Mouse (Mus musculus) forebrain, postnatal 0 days (tissue): ENCODE data around the gene Nup133. TPM values are rescaled to one million over a fixed set of nuclear protein-coding genes. Genes with fewer than 3 reads are reported as not detected.

Source experiments
- ATAC-seq: fragments of 200-750 bp; cut with Nextera tagmentation; 2 replicates; pipeline ENCODE4 v1.8.0; 2017; ENCODE audit warnings: mild to moderate bottlenecking, moderate library complexity
- DNase-seq: peaks from one replicate; pipeline ENCODE4 v3.0.0-alpha.2; 2015
- H3K27ac ChIP-seq: fragments of 300-500 bp; sonication (generic); 2 replicates; pipeline ENCODE4 v1.5.1; 2014; ENCODE audit warnings: low read depth, mild to moderate bottlenecking, antibody characterized with exemption, low read length, moderate library complexity, mixed read lengths
- H3K27me3 ChIP-seq: fragments of 300-500 bp; sonication (generic); 2 replicates; pipeline ENCODE4 v1.6.1; 2014; ENCODE audit warnings: mild to moderate bottlenecking, low read length, mixed read lengths; ENCODE audit not compliant: insufficient read depth
- H3K36me3 ChIP-seq: fragments of 300-500 bp; sonication (generic); 2 replicates; pipeline ENCODE4 v1.6.1; 2014; ENCODE audit warnings: mild to moderate bottlenecking, moderate library complexity; ENCODE audit not compliant: insufficient read depth
- H3K4me1 ChIP-seq: fragments of 300-500 bp; sonication (generic); 2 replicates; pipeline ENCODE4 v1.6.1; 2014; ENCODE audit warnings: antibody characterized with exemption; ENCODE audit not compliant: insufficient read depth
- H3K4me2 ChIP-seq: fragments of 300-500 bp; sonication (generic); 2 replicates; pipeline ENCODE4 v1.6.1; 2014; ENCODE audit warnings: low read depth, mild to moderate bottlenecking, moderate library complexity
- H3K4me3 ChIP-seq: fragments of 300-500 bp; sonication (generic); 2 replicates; pipeline ENCODE4 v1.5.1; 2014; ENCODE audit warnings: low read depth, low read length, mixed read lengths
- H3K9ac ChIP-seq: fragments of 300-500 bp; sonication (generic); 2 replicates; pipeline ENCODE4 v1.6.1; 2014; ENCODE audit warnings: mild to moderate bottlenecking
- H3K9me3 ChIP-seq: fragments of 300-500 bp; sonication (generic); 2 replicates; pipeline ENCODE4 v1.6.1; 2016; ENCODE audit warnings: low read length
- CTCF ChIP-seq: sonication (generic); IDR thresholded peaks from 2 replicates; pipeline ENCODE4 v1.5.1; 2016; ENCODE audit warnings: antibody characterized with exemption, control low read depth, low read depth
- WGBS: fragments of 180-500 bp; shearing (Covaris S2); extraction: QIAGEN DNeasy Blood & Tissue Kit; methylation state at CpG from one replicate; pipeline ENCODE4 v1.1.7; 2014; 5-methylcytosine and 5-hydroxymethylcytosine counted together
- polyA plus RNA-seq: library from polyadenylated mRNA; unstranded; fragments of >200 nt; fragmentation: Nextera tagmentation; extraction: Ambion mirVana; gene quantifications from 2 replicates; pipeline ENCODE4 v1.2.1, GENCODE M21; 2015
- total RNA-seq: library from RNA; depleted of rRNA; stranded (reverse); fragments of >200 nt; gene quantifications from 2 replicates; pipeline ENCODE4 v1.2.3, GENCODE M21; 2014

The Nup133 gene
- total and polyA plus RNA-seq, 2 experiments from 2014 or later: 17.3 to 31.8 TPM

DNA sequence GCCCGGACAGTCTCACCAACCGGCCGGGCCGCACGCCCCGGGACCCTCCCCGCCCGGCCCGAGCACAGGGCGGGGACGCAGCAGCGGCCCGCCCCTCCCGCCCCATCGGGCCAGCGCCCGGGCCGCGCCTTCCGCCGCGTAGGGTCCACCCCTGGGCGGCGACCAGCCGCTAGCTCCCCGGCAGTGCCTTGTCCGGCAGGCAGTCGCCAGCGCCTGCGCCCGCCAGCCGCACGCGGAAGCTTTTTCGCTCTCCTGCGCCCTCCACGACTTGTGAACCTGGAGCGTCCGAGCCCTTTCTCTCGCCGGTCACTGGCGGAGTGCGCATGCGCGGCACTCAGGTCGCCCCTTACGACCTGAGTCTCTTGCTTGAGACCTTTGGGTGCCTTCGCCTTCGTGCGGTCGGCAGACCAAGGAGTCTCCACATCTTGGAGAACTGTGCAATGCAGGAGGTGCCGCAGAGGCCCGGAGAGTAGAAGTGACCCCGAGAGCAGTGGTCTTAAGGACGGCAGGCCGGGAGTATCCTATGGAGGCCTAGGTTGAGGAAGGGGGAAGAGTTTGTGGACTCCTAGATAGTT is 33.8 kb upstream of the Nup133 start, which contains the start of gene Abcb10:
Abcb10 (minus strand) TSS at position 297 of the 575 bp plus-strand sequence.
- Histone ChIP-seq H3K4me1 (peaks cover 7% of the 10 kb centered on the region; the same call in 1 of the 2 replicates), H3K36me3 (no peaks in the 10 kb centered on the region), H3K9ac (peak within 1 kb of the TSS; percentile 76), H3K27me3 (no peaks in the 10 kb centered on the region), H3K9me3 (no peaks in the 10 kb centered on the region), H3K27ac (peak within 1 kb of the TSS; percentile 50), H3K4me2 (peak within 1 kb of the TSS; percentile 92), H3K4me3 (peak within 1 kb of the TSS; percentile 77)
- DNase-seq (peak; percentile 75), ATAC-seq (peak; percentile 88)
- TF ChIP-seq CTCF: no peak
- WGBS: 2% methylated on average over 54 of the region's 56 CpGs

DNA sequence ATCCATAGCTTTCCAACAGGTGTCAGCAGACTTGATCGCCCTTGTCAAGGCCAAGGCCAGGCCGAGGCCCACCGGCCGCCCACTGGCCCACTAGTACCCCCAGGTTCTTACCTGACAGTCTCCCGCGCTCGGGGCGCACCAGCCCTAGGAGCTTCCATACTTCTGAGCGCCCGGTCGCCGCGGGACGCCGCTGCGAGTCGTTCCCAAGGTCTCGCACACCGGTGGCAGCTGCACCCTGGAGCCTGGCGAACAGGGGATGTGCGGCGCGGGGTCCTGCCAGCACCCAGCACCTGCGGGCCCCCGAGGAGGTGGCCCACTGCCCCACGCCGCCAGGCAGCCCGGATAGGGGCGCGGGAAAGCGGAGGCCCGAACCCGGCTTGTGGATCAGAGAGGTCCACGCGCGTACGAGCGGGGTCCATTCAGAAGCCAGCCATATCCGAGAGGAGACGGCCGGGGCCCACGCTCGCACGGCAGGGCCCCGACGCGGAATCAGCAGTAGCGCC is 33.3 kb upstream of the Nup133 start:
- peak overlapping the region; percentile 50 for H3K27ac ChIP-seq
- H3K4me1 ChIP-seq: peaks cover 7% of the 10 kb centered on the region; the same call in 1 of the 2 replicates
- H3K9ac ChIP-seq: peak overlapping the region; percentile 76
- no peaks in the 10 kb centered on the region for H3K36me3 ChIP-seq
- DNase-seq: peak; percentile 62
- H3K4me3 ChIP-seq: peak overlapping the region; percentile 77
- H3K9me3 ChIP-seq: no peaks in the 10 kb centered on the region
- TF ChIP-seq CTCF: no peak
- peak; percentile 47 for ATAC-seq
- WGBS: under 1% methylated on average over 46 of the region's 48 CpGs
- H3K27me3 ChIP-seq: no peaks in the 10 kb centered on the region
- peak overlapping the region; percentile 92 for H3K4me2 ChIP-seq

- DNase-seq: peak; percentile 51
- WGBS: 29% methylated on average over 4 of the region's 4 CpGs
- no peak for ATAC-seq
- TF ChIP-seq CTCF: no peak
- Histone ChIP-seq H3K27me3 (no peaks in the 10 kb centered on the region), H3K9me3 (no peaks in the 10 kb centered on the region), H3K4me1 (peaks cover 7% of the 10 kb centered on the region; the same call in 1 of the 2 replicates), H3K4me3 (peak overlapping the region; percentile 77), H3K9ac (0 out of 2 replicates have a peak overlapping the region, but pooled peaks have one; percentile 4), H3K36me3 (no peaks in the 10 kb centered on the region), H3K4me2 (peak overlapping the region; percentile 92), H3K27ac (no peak overlapping the region; the same call in 1 of the 2 replicates)
These were observed 32.6 kb upstream of the Nup133 start for GRCm38 (mm10) chr8:123981674-123982073.

- TF ChIP-seq CTCF: no peak
- H3K4me3 ChIP-seq: no peak overlapping the region
- ATAC-seq (no peak), DNase-seq (no peak)
- 0 out of 2 replicates have a peak overlapping the region, but pooled peaks have one; percentile 3 for H3K4me2 ChIP-seq
- H3K36me3 ChIP-seq: no peaks in the 10 kb centered on the region
- 80% methylated on average over 4 of the region's 4 CpGs for WGBS
- peaks cover 7% of the 10 kb centered on the region; the same call in 1 of the 2 replicates for H3K4me1 ChIP-seq
- no peaks in the 10 kb centered on the region for H3K9me3 ChIP-seq
- no peaks in the 10 kb centered on the region for H3K27me3 ChIP-seq
- no peak overlapping the region for H3K27ac ChIP-seq
- no peak overlapping the region for H3K9ac ChIP-seq
These were observed 31.2 kb upstream of the Nup133 start for GRCm38 (mm10) chr8:123980239-123980638.

DNA sequence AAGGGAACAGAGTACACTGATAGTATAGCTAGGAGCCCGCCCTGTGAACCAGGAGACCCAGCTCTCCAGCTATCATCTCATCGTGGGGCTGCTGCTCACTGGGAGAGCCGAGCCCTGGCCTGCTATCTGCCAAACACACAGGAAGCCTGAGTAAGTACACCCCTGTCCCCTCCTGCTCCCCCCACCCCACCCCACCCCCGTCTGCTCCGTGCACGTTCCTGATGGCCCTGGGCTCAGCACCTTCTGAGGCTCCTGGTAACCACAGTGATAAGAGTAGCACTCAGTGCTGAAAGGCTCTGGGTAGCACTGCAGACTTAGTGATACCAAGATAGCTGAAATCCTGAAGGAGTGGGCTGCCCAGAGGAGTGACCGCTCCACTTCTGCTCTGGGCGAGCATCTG is 29.9 kb upstream of the Nup133 start:
- WGBS: 82% methylated on average over 8 of the region's 8 CpGs
- DNase-seq (no peak), ATAC-seq (no peak)
- TF ChIP-seq CTCF: no peak
- H3K27ac ChIP-seq: no peak overlapping the region
- no peak overlapping the region for H3K4me2 ChIP-seq
- no peak overlapping the region for H3K4me3 ChIP-seq
- H3K9me3 ChIP-seq: no peaks in the 10 kb centered on the region
- no peaks in the 10 kb centered on the region for H3K36me3 ChIP-seq
- H3K27me3 ChIP-seq: no peaks in the 10 kb centered on the region
- H3K4me1 ChIP-seq: peaks cover 7% of the 10 kb centered on the region; the same call in 1 of the 2 replicates
- H3K9ac ChIP-seq: no peak overlapping the region

GRCm38 (mm10) chr8:123978166-123978838 is 29.2 kb upstream of the Nup133 start:
- H3K27me3 ChIP-seq: no peaks in the 10 kb centered on the region
- no peak for TF ChIP-seq CTCF
- WGBS: 61% methylated on average over 14 of the region's 14 CpGs
- no peak overlapping the region for H3K4me2 ChIP-seq
- H3K9me3 ChIP-seq: no peaks in the 10 kb centered on the region
- no peak overlapping the region for H3K27ac ChIP-seq
- H3K36me3 ChIP-seq: no peaks in the 10 kb centered on the region
- DNase-seq (peak; percentile 18), ATAC-seq (no peak)
- no peak overlapping the region for H3K4me3 ChIP-seq
- H3K4me1 ChIP-seq: peaks cover 7% of the 10 kb centered on the region; the same call in 1 of the 2 replicates
- no peak overlapping the region for H3K9ac ChIP-seq

DNA sequence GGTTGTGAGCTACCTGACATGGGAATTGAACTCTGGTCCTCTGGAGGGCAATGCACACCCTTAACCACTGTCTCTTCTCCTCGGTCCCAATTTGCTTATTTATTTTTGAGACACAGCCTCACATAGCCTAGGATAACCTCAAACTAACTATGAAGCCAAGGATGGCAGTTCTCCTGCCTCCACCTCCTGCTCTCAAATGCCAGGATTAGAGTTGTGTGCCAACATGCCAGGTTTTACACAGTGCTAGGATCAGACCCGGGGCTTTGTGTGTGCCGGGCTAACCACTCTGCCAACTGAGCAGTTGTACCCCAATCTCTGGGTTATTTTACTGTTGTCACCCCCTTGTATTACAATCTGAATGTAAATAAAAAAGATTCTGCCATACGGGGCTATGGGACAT is 28.4 kb upstream of the Nup133 start:
- no peaks in the 10 kb centered on the region for H3K27me3 ChIP-seq
- H3K9me3 ChIP-seq: no peaks in the 10 kb centered on the region
- H3K9ac ChIP-seq: no peak overlapping the region
- H3K4me1 ChIP-seq: peaks cover 7% of the 10 kb centered on the region; the same call in 1 of the 2 replicates
- no peak overlapping the region for H3K4me2 ChIP-seq
- H3K27ac ChIP-seq: no peak overlapping the region
- WGBS: 76% methylated on average over 4 of the region's 4 CpGs
- H3K4me3 ChIP-seq: no peak overlapping the region
- no peak for TF ChIP-seq CTCF
- ATAC-seq (no peak), DNase-seq (no peak)
- no peaks in the 10 kb centered on the region for H3K36me3 ChIP-seq
